In the genomic region with DNA sequence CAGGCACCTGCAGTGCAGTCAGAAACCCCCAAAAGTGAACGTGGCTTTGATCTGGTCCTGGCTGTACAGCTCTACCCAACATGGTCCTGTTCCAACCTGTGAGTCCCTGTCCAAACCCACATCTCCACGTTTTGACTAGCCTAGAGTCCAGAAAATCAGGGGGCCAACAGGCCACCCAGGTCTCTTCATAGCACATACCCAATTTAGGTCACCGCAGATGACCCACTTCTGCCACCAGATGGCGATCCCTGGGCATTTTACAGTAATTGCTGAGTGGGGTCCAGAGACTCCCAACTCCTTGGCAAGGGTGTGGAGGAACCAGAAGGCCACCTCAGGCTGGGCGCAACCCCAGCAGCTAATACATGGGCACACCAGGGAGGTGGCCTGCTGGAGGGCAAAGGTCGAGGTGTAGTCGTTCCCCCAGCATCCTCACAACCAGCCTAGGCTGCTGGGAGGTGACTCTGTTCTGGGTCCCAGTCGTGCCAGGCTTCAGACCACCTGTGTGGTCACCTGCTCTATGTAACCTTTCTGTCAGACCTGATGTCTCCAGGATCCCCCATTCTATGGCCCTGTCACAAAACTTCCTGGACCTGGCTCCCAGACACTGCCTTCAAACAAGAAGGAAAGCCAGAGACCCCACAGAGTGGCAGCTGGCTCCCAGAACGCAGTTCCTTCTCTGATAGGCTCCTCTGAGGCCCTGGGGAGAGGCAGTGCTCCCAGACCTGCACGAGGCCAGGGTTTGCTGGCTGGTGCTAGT, we compare ENCODE assay signal across 10 mouse cellular contexts. TPM values are rescaled to one million over a fixed set of nuclear protein-coding genes. Genes with fewer than 3 reads are reported as not detected.
DNase-seq lines count a peak whose midpoint lies in the region; ATAC-seq and TF ChIP-seq lines count a peak whose summit lies in the region.
"Had no signal": no experiment of that assay in that cellular context is flagged by ENCODE, and none has a peak within 500 bp of the region (broad histone marks: within the 10 kb centered on the region; RNA-seq: fewer than 3 reads in every experiment).

No protein-coding gene starts in this region.

- H3K36me3 ChIP-seq in intestine, embryonic 14.5 days (ENCODE audit: control insufficient read depth, insufficient read depth, low read length): no peaks in the 10 kb centered on the region
- no peaks in the 10 kb centered on the region for H3K36me3 ChIP-seq in lung, embryonic 16.5 days (ENCODE audit: control insufficient read depth, insufficient read depth, low read length)
- H3K36me3 ChIP-seq: liver, embryonic 15.5 days had no signal

- TF ChIP-seq CTCF in embryonic fibroblast, embryonic 13.5 days (IDR thresholded peaks at IDR 0.05; ENCODE audit: borderline replicate concordance, insufficient read depth, low read length): peak; percentile 38

- H3K4me2 ChIP-seq in intestine, embryonic 14.5 days (ENCODE audit: low read length): no peak overlapping the region
- no peak overlapping the region for H3K4me2 ChIP-seq in lung, embryonic 16.5 days (ENCODE audit: low read depth, low read length)
- H3K4me2 ChIP-seq: liver, embryonic 15.5 days had no signal

- H3K4me1 ChIP-seq in embryonic fibroblast, embryonic 13.5 days (ENCODE audit: control insufficient read depth, insufficient read depth, low read length): no peaks in the 10 kb centered on the region
- peaks cover 21% of the 10 kb centered on the region for H3K4me1 ChIP-seq in intestine, embryonic 14.5 days (replicated peaks; ENCODE audit: control insufficient read depth, insufficient read depth, low read length)
- H3K4me1 ChIP-seq in lung, embryonic 16.5 days (replicated peaks; ENCODE audit: control insufficient read depth, insufficient read depth, low read length): peaks cover 5% of the 10 kb centered on the region; the same call in 1 of the 2 replicates

- peak; percentile 20; the same call in 1 of the 2 replicates for ATAC-seq in intestine, embryonic 14.5 days (replicated peaks; ENCODE audit: low FRiP score, low TSS enrichment, low read depth)
- ATAC-seq in lung, embryonic 16.5 days (ENCODE audit: low read depth): peak; percentile 52

- 28% methylated on average over 10 of the region's 10 CpGs for WGBS in intestine, embryonic 14.5 days
- whole genome bisulfite sequencing in lung, embryonic 16.5 days: 28% methylated on average over 10 of the region's 10 CpGs

- no peak overlapping the region for H3K27ac ChIP-seq in embryonic fibroblast, embryonic 13.5 days (ENCODE audit: insufficient read depth, low read length)
- no peak overlapping the region; the same call in 1 of the 2 replicates for H3K27ac ChIP-seq in intestine, embryonic 14.5 days (ENCODE audit: low read depth)
- no peak overlapping the region for H3K27ac ChIP-seq in lung, embryonic 16.5 days (ENCODE audit: low read length)
- H3K27ac ChIP-seq: liver, embryonic 15.5 days had no signal

- H3K27me3 ChIP-seq in intestine, embryonic 14.5 days (replicated peaks; ENCODE audit: control insufficient read depth, insufficient read depth, low read length): no peaks in the 10 kb centered on the region
- no peaks in the 10 kb centered on the region for H3K27me3 ChIP-seq in lung, embryonic 16.5 days (ENCODE audit: control insufficient read depth, insufficient read depth, low read depth, low read length)
- H3K27me3 ChIP-seq: liver, embryonic 15.5 days; Patski had no signal

- H3K9ac ChIP-seq in intestine, embryonic 14.5 days (ENCODE audit: low read length): no peak overlapping the region
- H3K9ac ChIP-seq in lung, embryonic 16.5 days (ENCODE audit: low read length): no peak overlapping the region
- H3K9ac ChIP-seq: liver, embryonic 15.5 days had no signal

- no peak overlapping the region for H3K4me3 ChIP-seq in embryonic fibroblast, embryonic 13.5 days (ENCODE audit: insufficient read depth, low read length)
- no peak overlapping the region for H3K4me3 ChIP-seq in intestine, embryonic 14.5 days (ENCODE audit: low read depth, low read length)
- H3K4me3 ChIP-seq in lung, embryonic 16.5 days (ENCODE audit: low read length): no peak overlapping the region
- H3K4me3 ChIP-seq: liver, embryonic 15.5 days had no signal

- TF ChIP-seq POLR2A in embryonic fibroblast, embryonic 13.5 days (IDR thresholded peaks at IDR 0.05; ENCODE audit: low read depth, low read length): no peak

- no peaks in the 10 kb centered on the region for H3K9me3 ChIP-seq in intestine, embryonic 14.5 days (ENCODE audit: control insufficient read depth, low read length)
- H3K9me3 ChIP-seq in lung, embryonic 16.5 days (ENCODE audit: control insufficient read depth, low read length): no peaks in the 10 kb centered on the region
- H3K9me3 ChIP-seq: liver, embryonic 15.5 days had no signal

- peak; percentile 53 for DNase-seq in gastrocnemius, adult 18-20 months (ENCODE audit: low spot score)
- DNase-seq in gastrocnemius, postnatal 25 days: no peak
- DNase-seq in adrenal gland, postnatal 14 days: peak; percentile 72
- DNase-seq in intestine, embryonic 14.5 days (ENCODE audit: low spot score): peak; percentile 74
- peak; percentile 63 for DNase-seq in retina, postnatal 7 days (ENCODE audit: low read depth, low spot score)
- no peak for DNase-seq in ovary, postnatal 14 days (ENCODE audit: low spot score)

RNA-seq across cellular contexts. Expression of gene Aatk, which starts 16.6 kb away (rescaled TPM):
- total RNA-seq in gastrocnemius, adult 18-20 months (2021): 1 to 10 TPM; 3.2 to 3.6 TPM
- 1 to 10 TPM; 4.8 to 4.9 TPM for total RNA-seq in gastrocnemius, postnatal 25 days (2021)
- total RNA-seq in adrenal gland, postnatal 14 days (2021): 13.7 and 15.7 TPM in 2 replicates
- 0.19 TPM in 1 of 2 replicates, not detected in the other for polyA plus RNA-seq in embryonic fibroblast, embryonic 13.5 days (2011; ENCODE audit: insufficient read length, low read depth, missing spikeins)
- polyA plus RNA-seq in intestine, embryonic 14.5 days (2014; fragmentation: Nextera tagmentation; extraction: Ambion mirVana): 4.2 and 4.5 TPM in 2 replicates
- 2.0 and 2.2 TPM in 2 replicates for polyA plus RNA-seq in lung, embryonic 16.5 days (2015; fragmentation: Nextera tagmentation; extraction: Ambion mirVana)

RNA-seq across cellular contexts. Expression of gene Cep131, which starts 56.3 kb away (rescaled TPM):
- 1 to 10 TPM; 6.0 to 8.4 TPM for total RNA-seq in gastrocnemius, adult 18-20 months (2021)
- 1 to 10 TPM; 5.1 to 7.2 TPM for total RNA-seq in gastrocnemius, postnatal 25 days (2021)
- total RNA-seq in adrenal gland, postnatal 14 days (2021): 67.4 and 80.7 TPM in 2 replicates
- 7.4 and 10.1 TPM in 2 replicates for polyA plus RNA-seq in embryonic fibroblast, embryonic 13.5 days (2011; ENCODE audit: insufficient read length, low read depth, missing spikeins)
- polyA plus RNA-seq in intestine, embryonic 14.5 days (2014; fragmentation: Nextera tagmentation; extraction: Ambion mirVana): 21.8 and 23.6 TPM in 2 replicates
- 15.3 and 16.4 TPM in 2 replicates for polyA plus RNA-seq in lung, embryonic 16.5 days (2015; fragmentation: Nextera tagmentation; extraction: Ambion mirVana)

Comparison
In these comparisons a context has a peak if more than half of its experiments do, and no peak if none do; other contexts are left out.
1. DNase-seq: peak in gastrocnemius, adult 18-20 months (single experiment), adrenal gland, postnatal 14 days (single experiment), intestine, embryonic 14.5 days (single experiment) and retina, postnatal 7 days (single experiment); none in gastrocnemius, postnatal 25 days (single experiment) and ovary, postnatal 14 days (single experiment).